Mouse (Mus musculus) gastrocnemius, postnatal 25 days (tissue): ENCODE data around the gene Ctps. TPM values are rescaled to one million over a fixed set of nuclear protein-coding genes. Genes with fewer than 3 reads are reported as not detected.
"Not testable (repeated sequence)": the region's sequence is repeated elsewhere in the genome, so short reads cannot be mapped to it uniquely, and the experiment has no call there.

Experiments
- DNase-seq: peaks from one replicate; pipeline ENCODE4 v3.0.0; 2022
- long read RNA-seq, 2 experiments: library from polyadenylated mRNA; stranded (forward); transcript quantifications; one replicate each; pipeline ENCODE4 v2.0.0; 2021
- total RNA-seq, 2 experiments: library from RNA; stranded (reverse); gene quantifications; 1 replicate in 1 of 2; 2 replicates in 1 of 2; pipeline ENCODE4 v1.2.3; 2021

Gene Ctps
- 10 to 100 TPM; 13.3 to 14.8 TPM for total RNA-seq
- long read RNA-seq, experiment 1, transcript Ctps-201 (19 exons, 2,705 nt): major isoform, 11 of 15 reads
- long read RNA-seq, experiment 1, partial matches to known transcripts: 2 of 15 reads
- long read RNA-seq, experiment 1, other reads (novel, unspliced or antisense): 2 of 15 reads
- long read RNA-seq, experiment 2, transcript Ctps-201 (19 exons, 2,705 nt): major isoform, 15 of 18 reads
- long read RNA-seq, experiment 2, partial matches to known transcripts: 2 of 18 reads
- long read RNA-seq, experiment 2, other reads (novel, unspliced or antisense): 1 of 18 reads

DNA sequence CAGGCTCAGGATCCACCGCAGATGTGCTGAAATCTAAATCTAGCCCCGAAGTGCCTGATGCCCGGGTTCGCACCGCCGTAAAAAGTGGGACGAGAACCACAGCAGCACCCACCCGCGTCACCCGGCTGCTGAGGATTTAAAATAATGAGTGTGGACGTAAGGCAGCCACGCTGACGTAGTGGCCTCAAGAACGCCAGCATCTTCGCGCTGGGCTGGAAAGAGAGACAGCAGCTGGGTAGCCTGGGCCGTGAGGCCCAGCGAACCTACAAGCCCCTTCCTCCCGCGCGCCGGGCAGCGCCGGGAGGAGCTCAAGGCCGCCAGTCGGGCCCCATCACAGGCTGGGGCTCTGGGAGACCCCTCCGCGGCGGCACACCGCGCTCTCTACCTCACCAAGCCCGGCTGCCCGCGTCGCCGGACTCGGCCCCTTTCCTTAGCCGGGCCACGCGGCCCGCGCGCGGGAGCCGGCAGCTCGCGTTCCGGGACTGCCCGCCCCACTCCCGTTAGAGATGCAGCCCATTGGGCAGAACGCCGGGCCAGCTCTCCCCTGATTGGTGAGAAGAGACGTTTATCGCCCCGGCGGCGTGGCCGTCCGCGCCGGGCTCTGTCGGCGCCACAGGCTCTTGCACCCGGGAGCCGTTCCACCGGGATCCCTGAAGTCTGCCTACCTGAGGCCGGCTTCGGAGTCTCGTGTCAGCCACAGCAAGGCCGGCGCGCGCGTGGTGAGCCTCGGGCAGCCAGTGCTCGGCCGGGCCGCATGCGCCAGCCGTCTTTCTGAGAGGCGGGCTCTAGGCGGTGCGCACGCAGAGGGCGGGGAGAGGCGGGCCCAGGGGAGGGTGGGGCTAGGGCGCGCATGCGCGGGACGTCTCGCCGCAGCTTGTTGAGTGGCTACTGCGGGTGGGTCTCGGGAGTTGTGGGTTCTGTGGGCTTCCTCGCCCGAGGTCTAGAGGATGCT, at the start of gene Ctps:
TSS of gene Ctps (minus strand) at position 791 of the 952 bp plus-strand sequence.
- DNase-seq: peak; percentile 96

- DNase-seq: no peak
Observed at GRCm38 (mm10) chr4:120616199-120617025, 46.3 kb upstream of the Ctps start.

DNA sequence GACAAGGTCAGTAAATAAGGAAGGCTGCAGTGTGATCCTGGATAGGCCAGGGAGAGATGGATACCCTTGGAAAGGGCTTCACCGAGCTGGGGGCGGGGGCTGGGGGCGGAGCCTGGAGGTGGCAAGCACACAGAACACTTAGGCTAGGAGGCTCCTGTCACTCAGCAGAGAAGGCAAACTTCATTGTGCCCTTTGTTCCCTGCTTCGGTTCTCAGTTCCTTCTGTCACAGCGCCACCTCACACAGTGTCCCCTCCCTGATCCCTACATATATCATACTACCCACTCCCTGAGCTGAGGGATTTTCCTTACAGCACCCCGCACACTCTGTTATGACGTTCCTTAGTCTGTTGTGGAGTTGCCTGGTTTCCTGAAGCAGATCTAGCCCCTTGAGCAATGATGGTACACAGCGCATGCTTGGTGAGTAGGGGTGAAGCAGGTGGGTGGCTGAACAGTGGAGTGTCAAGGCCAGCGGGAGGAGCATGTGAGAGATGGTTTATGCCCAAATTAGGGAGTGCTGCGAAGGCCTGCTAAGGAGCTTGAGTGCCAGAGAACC, 45.5 kb upstream of the Ctps start:
- peak; percentile 48 for DNase-seq

GRCm38 (mm10) chr4:120614644-120615043, 44.6 kb upstream of the Ctps start:
- peak; percentile 17 for DNase-seq

- DNase-seq: peak; percentile 73
Observed at GRCm38 (mm10) chr4:120613691-120614329, 43.7 kb upstream of the Ctps start.

DNA sequence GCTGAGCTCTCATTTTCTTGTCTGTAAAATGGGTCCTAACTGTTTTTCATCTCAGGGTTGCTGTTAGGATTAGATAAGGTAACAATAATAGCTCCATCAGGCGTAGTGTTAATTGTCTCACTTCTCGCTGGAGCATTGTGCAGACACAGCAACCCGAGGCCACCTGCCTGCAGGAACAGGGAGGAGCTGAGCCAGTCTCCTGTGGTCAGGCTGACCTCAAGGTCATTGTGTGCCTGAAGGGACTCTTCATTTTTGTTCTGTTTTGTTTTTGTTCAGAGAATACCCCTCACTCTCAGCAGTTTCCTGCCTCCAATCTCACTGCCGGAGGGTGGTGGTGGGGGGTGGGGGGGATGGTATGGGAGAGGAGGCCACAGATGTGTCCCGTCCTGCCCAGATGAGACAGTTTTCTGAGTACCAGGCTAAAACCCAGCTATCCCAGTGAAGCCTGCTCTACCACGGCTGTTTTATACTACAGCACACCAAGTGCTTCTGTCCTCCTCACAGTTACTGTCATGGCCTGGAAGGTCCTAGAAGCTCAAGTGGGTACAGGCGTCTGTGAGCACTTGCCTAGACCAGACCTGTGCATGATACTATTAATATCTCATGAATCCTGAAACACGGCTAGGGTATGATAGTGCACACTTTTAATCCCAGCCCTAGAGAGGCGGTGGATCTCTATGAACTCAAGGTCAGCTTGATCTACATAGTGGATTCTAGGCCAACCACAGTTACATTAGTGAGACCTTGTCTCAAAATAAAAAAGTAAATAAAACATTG, 42.4 kb upstream of the Ctps start:
- DNase-seq: no peak

GRCm38 (mm10) chr4:120611005-120611404, 40.9 kb upstream of the Ctps start:
- no peak for DNase-seq

GRCm38 (mm10) chr4:120606941-120607340, 36.9 kb upstream of the Ctps start:
- no peak for DNase-seq

DNA sequence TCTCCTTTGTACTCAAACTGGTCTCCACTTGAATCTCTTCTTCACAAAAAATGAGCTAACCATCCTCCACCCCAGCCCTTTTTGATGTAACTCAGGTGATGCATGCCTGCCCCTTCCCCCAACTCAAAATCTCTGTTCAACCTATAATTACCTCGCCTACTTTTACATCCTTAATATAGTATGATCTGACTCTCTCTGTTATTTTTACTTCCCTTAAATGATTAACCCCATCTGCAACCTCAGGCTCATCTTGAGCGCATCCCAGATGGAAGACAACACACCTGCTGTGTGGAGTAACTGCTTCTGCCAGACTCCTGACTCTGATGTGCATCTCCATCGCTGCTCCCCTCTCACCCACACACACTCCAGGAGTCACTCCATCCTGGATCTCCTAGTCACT, 32.6 kb upstream of the Ctps start:
- DNase-seq: no peak

DNA sequence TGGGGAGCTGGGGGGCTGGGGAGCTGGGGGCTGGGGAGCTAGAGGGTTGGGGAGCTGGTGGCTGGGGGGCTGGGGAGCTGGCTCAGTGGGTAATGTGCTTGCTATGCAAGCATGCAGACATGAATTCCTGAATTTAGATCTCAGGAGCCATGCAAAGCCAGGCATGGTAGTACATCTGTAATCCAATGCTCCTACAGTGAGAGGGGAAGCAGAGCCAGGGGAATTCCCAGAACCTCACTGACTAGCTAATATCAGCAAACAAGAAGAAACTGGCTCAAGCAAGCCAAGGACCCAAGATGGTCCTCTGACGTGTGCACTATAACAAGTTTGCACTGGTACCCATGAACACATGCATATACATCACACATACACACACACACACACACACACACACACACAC, 31.7 kb upstream of the Ctps start:
- no peak for DNase-seq

DNA sequence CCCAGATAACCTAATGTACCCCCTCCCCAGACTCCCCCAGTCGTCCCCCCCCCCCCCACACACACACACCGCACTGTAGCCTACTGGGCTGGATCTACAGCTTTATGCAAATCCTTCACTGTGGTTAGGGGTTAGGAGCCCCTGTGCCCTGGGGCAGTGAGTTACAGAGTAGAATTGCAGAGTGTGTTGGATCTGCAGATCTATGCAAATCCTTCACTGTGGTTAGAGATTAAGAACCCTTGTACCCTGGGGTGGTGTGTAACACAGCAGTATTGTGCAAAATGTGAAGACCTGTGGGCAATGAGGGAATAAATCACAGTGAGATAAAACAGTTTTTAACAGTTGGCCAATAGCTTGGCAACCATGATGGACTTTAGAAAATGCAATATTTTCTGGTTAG, 28.8 kb upstream of the Ctps start:
- DNase-seq: no peak

DNA sequence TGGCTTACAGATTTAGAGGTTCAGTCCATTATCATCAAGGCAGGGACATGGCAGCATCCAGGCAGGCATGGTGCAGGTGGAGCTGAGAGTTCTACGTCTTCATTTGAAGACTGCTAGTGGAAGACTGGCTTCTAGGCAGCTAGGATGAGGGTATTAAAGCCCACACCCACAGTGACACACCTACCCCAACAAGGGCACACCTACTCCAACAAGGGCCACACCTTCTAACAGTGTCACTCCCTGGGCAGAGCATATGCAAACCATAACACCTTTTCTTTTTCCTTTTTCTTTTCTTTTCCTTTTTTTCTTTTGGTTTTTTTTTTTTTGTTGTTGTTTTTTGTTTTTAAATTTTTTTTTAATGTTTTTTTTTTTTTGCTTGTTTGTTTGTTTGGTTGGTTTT, 26.1 kb upstream of the Ctps start:
- DNase-seq: not testable (repeated sequence)

DNA sequence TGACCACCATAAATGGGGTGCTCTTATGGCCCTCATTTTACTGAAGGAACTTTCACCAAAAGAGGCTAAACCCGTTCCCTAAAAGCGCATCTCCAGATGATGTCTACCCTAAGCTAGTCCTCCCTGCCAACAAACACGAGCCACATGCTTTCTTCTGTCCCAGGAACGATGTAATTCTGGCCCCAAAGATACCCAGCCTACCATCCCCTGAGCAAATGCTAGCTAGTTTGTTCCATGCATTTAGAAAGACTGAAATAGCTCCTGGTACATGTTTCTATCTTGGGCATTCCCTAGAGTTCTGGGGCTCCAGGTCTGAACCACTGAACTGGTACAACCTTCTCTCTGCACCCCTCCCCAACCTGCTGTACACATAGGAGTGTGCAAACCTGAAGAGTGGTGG, 20.9 kb upstream of the Ctps start:
- DNase-seq: no peak

DNA sequence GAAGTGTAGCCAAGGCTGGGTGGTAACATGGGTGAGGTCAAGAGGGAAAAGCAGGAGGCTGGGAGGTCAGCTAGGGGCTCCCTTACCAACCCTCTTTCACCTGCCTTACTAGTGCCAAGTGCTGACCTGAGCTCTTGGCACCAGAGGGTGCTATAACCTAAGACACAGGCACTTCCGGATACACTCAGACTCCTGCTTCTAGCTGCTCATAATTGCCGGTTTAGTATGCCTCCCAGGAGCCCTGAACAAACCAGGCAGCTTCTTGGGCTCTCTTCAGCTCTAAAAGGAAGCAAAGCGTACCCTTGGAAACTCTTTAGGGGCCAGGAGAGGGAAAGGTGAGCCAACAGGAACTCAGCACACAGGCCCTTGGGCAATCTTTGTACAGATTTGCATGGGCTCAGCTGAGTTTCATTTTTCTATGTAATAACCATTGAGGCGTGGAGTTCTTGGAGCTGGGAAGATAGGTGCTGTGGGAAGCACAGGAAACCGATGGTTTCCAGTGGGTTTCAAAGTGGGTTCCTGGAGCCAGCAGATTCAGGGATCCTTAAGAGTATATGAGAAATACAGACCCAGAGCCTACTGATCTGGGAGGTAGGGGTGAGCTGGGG, 19.8 kb upstream of the Ctps start:
- DNase-seq: peak; percentile 34

DNA sequence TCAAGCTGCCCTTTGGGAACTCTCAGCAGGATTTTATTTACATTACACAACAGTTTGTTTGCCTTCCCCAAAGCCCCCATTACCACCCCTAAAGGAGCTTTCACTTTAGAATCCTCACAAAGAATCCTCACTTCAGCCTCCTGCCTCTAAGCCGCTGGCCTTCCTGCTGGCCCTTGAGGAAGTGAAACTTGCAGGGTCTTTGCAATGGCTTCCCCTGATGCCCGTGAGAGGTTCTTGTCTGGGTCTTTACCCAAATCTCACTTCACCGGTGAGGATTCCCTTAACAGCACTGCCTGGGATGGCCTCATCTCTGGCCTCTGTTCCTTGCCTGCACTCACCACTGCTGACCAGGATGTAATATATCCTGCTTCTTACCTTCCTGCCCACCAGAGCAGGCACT, 19.0 kb upstream of the Ctps start:
- DNase-seq: no peak

GRCm38 (mm10) chr4:120588445-120588844, 18.4 kb upstream of the Ctps start, which contains the start of gene Gm8439:
TSS of gene Gm8439 (plus strand) at chr4:120588745.
- DNase-seq: no peak

GRCm38 (mm10) chr4:120586986-120587385, 16.9 kb upstream of the Ctps start:
- no peak for DNase-seq

GRCm38 (mm10) chr4:120581711-120582110, 11.6 kb upstream of the Ctps start:
- no peak for DNase-seq

DNA sequence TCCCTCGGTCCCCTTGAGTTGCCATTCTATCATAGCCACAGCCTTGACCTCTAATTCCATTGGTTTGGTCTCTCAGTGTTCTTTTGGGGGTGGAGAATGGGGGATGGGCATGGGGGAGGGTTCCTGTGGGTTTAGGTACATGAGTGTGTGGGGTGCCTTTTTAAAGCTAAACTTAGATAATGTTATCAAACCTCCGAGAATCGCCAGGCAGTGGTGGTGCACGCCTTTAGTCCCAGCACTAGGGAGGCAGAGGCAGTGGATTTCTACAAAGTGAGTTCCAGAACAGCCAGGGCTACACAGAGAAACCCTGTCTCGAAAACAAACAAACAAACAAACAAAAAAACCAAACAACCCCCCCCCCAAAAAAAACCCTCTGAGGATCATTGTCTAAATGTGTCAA, 10.8 kb upstream of the Ctps start:
- DNase-seq: no peak

GRCm38 (mm10) chr4:120571691-120572090, 1.6 kb upstream of the Ctps start:
- no peak for DNase-seq
